Mouse (Mus musculus) limb, embryonic 15.5 days (tissue): ENCODE results near the gene Gm20662. TPM values are rescaled to one million over a fixed set of nuclear protein-coding genes. Genes with fewer than 3 reads are reported as not detected.

ENCODE experiments used
- ATAC-seq: fragments of 200-750 bp; cut with Nextera tagmentation; 2 replicates; pipeline ENCODE4 v1.8.0; 2017; ENCODE audit warnings: low read depth, moderate TSS enrichment; ENCODE audit not compliant: insufficient number of reproducible peaks, low FRiP score, low TSS enrichment
- H3K27ac ChIP-seq: fragments of 300-500 bp; sonication (generic); 2 replicates; pipeline ENCODE4 v1.5.1; 2015; ENCODE audit warnings: moderate library complexity, mild to moderate bottlenecking, inconsistent platforms
- H3K27me3 ChIP-seq: fragments of 300-500 bp; sonication (generic); 2 replicates; pipeline ENCODE4 v1.6.1; 2015; ENCODE audit warnings: inconsistent platforms
- H3K36me3 ChIP-seq: fragments of 300-500 bp; sonication (generic); 2 replicates; pipeline ENCODE4 v1.6.1; 2015; ENCODE audit warnings: inconsistent platforms
- H3K4me1 ChIP-seq: fragments of 300-500 bp; sonication (generic); 2 replicates; pipeline ENCODE4 v1.6.1; 2015; ENCODE audit warnings: inconsistent platforms
- H3K4me2 ChIP-seq: fragments of 300-500 bp; sonication (generic); 2 replicates; pipeline ENCODE4 v1.6.1; 2015; ENCODE audit warnings: mild to moderate bottlenecking, inconsistent platforms
- H3K4me3 ChIP-seq: fragments of 300-500 bp; sonication (generic); 2 replicates; pipeline ENCODE4 v1.5.1; 2015; ENCODE audit warnings: mild to moderate bottlenecking, inconsistent platforms
- H3K9ac ChIP-seq: fragments of 300-500 bp; sonication (generic); 2 replicates; pipeline ENCODE4 v1.6.1; 2015; ENCODE audit warnings: inconsistent platforms
- H3K9me3 ChIP-seq: fragments of 300-500 bp; sonication (generic); 2 replicates; pipeline ENCODE4 v1.6.1; 2016; ENCODE audit warnings: inconsistent platforms
- WGBS: fragments of 180-500 bp; shearing (Covaris S2); methylation state at CpG from one replicate; pipeline ENCODE4 v1.1.7; 2015; 5-methylcytosine and 5-hydroxymethylcytosine counted together
- polyA plus RNA-seq: library from polyadenylated mRNA; unstranded; fragments of >200 nt; fragmentation: Nextera tagmentation; extraction: Ambion mirVana; gene quantifications from 2 replicates; pipeline ENCODE4 v1.2.1, GENCODE M21; 2015

The Gm20662 gene
- polyA plus RNA-seq, 1 experiment from 2014 or later: 0.51 TPM

DNA sequence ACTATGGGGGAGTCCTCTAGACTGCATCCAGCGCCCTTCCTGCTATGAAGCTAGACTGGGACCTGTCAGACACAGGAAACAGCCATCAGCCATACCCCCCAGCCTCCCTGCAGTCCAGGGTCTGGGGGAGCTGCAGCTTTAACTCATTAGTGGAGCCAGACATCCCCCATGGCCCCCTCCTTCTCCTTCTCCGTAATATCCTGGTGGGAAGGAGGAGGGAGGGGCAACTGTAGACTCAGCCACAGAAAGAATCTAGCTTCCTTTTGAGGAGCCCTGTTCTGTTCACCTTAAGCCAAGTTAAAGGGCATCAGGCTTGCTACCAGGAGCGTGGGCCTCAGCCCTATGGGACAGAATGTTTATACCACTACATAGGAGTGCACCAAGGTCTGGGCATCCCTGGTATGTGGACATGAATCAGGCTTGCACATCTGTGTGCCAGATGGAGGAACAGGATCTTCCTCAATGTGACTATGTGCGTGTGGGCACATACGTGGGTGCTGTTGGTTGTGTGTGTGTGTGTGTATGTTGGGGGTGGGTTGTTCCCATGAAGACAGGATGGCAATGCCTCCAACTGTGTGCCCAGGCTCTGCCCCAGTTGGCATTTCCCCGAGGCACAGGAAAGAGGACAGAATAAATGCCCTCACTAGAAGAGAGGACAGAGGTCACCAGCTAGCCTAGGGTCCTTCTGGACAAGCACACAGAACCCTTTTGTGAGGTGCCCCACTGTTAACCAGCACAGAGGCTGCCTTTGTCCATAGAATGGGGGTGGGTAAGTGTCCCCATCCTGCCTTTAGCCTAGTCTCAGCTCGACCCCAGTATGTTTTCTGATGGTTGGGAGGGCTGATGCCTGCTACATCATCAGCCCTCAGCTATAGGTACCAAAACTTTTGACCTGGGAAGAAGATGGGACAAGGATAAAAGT, 14.2 kb upstream of the Gm20662 start:
- peak; percentile 38 for ATAC-seq
- WGBS: 12% methylated on average over 7 of the region's 7 CpGs
- Histone ChIP-seq H3K27me3 (no peaks in the 10 kb centered on the region), H3K4me3 (peak overlapping the region; percentile 70), H3K27ac (peak overlapping the region; percentile 99), H3K4me2 (peak overlapping the region; percentile 81), H3K4me1 (peaks cover 59% of the 10 kb centered on the region), H3K9ac (no peak overlapping the region; the same call in 1 of the 2 replicates), H3K36me3 (0 out of 2 replicates have a peak, but pooled peaks cover 2% of the 10 kb centered on the region), H3K9me3 (no peaks in the 10 kb centered on the region)

DNA sequence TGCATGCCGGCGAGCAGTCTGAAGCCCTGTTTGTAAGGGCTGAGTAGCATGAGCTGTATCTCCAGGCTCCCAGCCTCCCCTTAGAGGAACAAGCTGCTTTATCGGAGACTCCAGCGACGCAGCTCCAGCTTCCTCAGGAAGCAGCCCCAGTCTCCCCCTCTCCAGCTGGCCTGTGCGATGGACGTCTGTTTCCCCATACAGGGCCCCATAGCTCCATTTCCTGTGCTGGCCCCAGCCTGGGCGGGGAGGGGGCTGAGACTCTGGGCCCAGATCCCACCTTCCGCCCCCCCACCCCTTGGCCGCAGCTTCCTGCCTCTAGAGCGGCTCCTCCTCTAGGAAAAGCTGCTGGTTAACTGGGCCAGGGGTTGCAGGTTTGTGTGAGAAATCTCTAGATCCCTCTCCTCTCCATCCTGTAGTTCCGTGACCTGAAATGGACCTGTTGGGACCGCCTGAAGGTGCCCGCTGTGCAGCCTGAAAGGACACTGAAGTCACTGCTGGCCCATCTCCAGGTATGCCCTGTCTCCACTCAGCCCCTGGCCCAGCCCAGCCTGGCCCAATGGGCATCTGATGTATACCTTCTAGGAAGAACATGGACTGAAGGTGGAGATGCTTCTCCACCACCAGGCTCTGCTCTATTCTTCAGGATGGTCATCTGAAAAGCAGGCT, 13.3 kb upstream of the Gm20662 start, which contains the start of gene Gm20661:
Gene Gm20661, plus strand, starts transcription at position 378 of the 666 bp plus-strand sequence.
- Histone ChIP-seq H3K9ac (peak within 1 kb of the TSS; percentile 66), H3K4me1 (peaks cover 67% of the 10 kb centered on the region), H3K4me3 (peak within 1 kb of the TSS; percentile 70), H3K27ac (peak within 1 kb of the TSS; percentile 99), H3K9me3 (no peaks in the 10 kb centered on the region), H3K27me3 (no peaks in the 10 kb centered on the region), H3K4me2 (peak within 1 kb of the TSS; percentile 81), H3K36me3 (0 out of 2 replicates have a peak, but pooled peaks cover 2% of the 10 kb centered on the region)
- 8% methylated on average over 14 of the region's 14 CpGs for WGBS
- ATAC-seq: peak; percentile 81

DNA sequence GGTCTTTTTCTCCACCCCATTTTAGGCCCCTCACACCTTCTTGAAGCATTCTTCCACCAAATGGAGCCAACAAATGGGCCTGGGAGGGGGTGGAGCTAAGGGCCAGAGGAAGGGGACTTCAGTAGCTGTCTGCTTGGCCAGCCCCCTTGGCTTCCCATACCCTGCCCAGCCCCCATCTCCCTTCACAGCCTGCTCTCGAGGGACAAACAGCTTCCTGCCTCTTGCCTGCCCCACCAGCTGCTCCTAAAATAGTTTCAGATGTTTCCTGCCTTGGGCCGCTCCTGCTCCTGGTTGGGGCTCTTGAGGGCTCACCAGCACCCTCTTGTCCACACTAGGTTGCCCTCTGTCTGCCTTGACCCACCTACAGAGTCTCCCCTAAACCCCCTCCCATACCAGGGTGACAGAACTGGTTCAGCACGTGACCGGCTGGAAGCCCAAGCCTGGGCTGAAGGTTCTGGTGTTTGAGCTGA, 12.7 kb upstream of the Gm20662 start:
- 6% methylated on average over 4 of the region's 4 CpGs for WGBS
- Histone ChIP-seq H3K4me1 (peaks cover 69% of the 10 kb centered on the region), H3K4me2 (peak overlapping the region; percentile 81)

DNA sequence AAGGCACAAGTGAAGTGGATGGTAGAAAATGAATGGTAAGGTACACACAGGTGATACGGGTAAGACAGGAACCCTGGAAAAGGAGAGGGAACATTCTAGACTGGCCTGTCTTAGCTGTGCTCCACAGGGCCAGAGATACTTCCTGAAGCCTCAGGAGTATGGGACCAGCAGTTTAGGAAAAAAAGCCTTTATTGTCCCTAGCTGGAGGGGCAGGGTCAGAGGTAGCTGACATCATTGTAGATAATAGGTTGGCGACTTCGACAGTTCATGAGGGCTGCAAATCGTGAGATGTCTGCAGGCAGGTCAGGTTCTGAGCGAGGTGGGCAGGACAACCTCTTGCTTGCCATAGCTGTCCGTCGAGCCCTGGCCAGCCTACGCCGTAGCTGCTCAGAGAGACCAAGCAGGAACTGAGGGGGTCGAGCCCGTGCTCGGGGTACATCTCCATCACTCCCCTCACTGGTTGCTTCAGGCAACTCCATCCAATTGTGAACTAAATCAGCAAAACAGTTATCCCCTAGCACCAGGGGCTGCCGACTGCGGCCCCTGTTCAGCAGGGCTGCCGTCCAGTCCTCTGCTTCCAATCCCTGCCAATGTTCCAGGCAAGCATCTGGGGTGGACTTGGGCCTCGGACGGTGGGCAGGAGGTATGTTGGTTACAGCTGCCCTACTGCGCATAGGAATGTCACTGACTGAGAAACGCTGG, 11.9 kb upstream of the Gm20662 start:
- Histone ChIP-seq H3K4me3 (peak overlapping the region; percentile 70), H3K27me3 (no peaks in the 10 kb centered on the region), H3K36me3 (0 out of 2 replicates have a peak, but pooled peaks cover 2% of the 10 kb centered on the region), H3K27ac (peak overlapping the region; percentile 99), H3K4me2 (peak overlapping the region; percentile 81), H3K9ac (peak overlapping the region; percentile 66), H3K9me3 (no peaks in the 10 kb centered on the region), H3K4me1 (peaks cover 69% of the 10 kb centered on the region)
- no peak for ATAC-seq
- WGBS: 19% methylated on average over 19 of the region's 19 CpGs

More for the DNA sequence above, 12.7 kb upstream of the Gm20662 start:
- Histone ChIP-seq H3K9me3 (no peaks in the 10 kb centered on the region), H3K27ac (peak overlapping the region; percentile 99), H3K36me3 (0 out of 2 replicates have a peak, but pooled peaks cover 2% of the 10 kb centered on the region), H3K4me3 (peak overlapping the region; percentile 70), H3K27me3 (no peaks in the 10 kb centered on the region), H3K9ac (peak overlapping the region; percentile 66; the same call in 1 of the 2 replicates)
- peak; percentile 65 for ATAC-seq

DNA sequence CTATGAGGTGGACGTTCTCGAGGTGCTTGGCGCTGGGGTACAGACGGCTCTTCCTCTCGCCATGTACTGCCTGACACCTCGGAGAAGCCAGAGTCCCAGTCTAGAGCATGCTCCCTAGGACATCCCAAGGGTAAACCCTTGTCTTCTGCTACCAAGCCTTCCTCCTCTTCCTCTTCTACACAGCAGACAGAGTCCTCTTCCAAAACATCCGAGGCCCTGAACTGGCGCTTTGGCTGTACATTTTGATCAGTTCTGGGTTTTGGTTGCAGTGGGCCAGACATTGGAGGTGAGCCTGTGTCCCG, 11.4 kb upstream of the Gm20662 start:
- peak overlapping the region; percentile 66 for H3K9ac ChIP-seq
- no peaks in the 10 kb centered on the region for H3K27me3 ChIP-seq
- peak overlapping the region; percentile 70 for H3K4me3 ChIP-seq
- 17% methylated on average over 9 of the region's 9 CpGs for WGBS
- H3K9me3 ChIP-seq: no peaks in the 10 kb centered on the region
- H3K36me3 ChIP-seq: 0 out of 2 replicates have a peak, but pooled peaks cover 2% of the 10 kb centered on the region
- H3K4me1 ChIP-seq: peaks cover 68% of the 10 kb centered on the region
- ATAC-seq: no peak
- peak overlapping the region; percentile 99 for H3K27ac ChIP-seq
- peak overlapping the region; percentile 81 for H3K4me2 ChIP-seq

DNA sequence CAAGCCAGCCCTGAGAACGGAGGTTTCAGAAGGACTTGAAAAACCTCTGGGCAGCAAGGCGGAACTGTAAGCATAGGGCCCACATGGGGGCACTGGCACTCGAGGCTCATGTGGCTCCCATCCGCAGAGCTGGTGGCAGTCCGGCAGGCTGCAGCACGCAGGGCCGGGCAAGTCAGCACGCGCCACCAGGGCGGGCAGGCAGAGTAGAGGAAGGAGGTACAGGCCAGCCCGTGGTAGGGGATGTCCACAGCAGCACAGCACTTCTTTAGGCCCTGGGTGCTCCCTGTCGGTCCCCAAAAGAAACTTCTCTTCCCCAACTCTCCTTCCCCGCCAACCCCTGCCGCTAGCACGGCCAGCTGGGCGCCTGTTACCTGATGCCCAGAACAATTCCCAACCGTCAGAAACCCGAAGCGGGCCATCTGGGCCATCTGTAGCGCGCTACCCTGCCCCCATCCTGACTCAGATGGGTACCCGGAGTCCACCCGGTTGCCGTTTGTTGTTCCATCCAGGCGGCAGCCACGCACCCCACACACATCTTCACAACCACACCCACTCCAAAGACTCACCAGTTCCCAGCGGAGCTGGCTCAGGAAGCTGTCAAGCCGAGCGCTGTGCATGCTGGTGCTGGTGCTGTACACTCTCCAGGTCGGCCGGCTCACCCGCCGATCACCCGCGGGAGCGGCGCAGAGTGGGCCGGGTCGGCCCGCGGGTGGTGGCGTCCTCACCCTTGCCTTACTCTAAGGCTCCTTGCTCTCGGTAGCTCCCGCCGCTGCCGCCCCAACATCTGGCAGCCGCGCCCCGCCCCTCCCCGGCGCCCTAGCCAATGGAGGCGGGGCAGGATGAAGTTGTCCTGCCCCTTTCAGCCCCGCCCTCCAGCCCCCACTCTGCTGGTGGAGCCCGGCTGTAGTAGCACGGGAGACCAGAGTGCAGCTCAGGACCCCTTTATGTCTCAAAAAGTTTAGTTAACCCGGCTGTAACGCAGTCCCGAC, 10.7 kb upstream of the Gm20662 start, which contains the start of gene Inka1:
Gene Inka1, minus strand, starts transcription at position 749 of the 989 bp plus-strand sequence.
- ATAC-seq: peak; percentile 66
- H3K27ac ChIP-seq: peak within 1 kb of the TSS; percentile 99
- peak within 1 kb of the TSS; percentile 70 for H3K4me3 ChIP-seq
- H3K9ac ChIP-seq: peak within 1 kb of the TSS; percentile 66
- H3K27me3 ChIP-seq: no peaks in the 10 kb centered on the region
- peak within 1 kb of the TSS; percentile 81 for H3K4me2 ChIP-seq
- H3K9me3 ChIP-seq: no peaks in the 10 kb centered on the region
- peaks cover 61% of the 10 kb centered on the region for H3K4me1 ChIP-seq
- H3K36me3 ChIP-seq: 0 out of 2 replicates have a peak, but pooled peaks cover 2% of the 10 kb centered on the region
- WGBS: under 1% methylated on average over 57 of the region's 58 CpGs

DNA sequence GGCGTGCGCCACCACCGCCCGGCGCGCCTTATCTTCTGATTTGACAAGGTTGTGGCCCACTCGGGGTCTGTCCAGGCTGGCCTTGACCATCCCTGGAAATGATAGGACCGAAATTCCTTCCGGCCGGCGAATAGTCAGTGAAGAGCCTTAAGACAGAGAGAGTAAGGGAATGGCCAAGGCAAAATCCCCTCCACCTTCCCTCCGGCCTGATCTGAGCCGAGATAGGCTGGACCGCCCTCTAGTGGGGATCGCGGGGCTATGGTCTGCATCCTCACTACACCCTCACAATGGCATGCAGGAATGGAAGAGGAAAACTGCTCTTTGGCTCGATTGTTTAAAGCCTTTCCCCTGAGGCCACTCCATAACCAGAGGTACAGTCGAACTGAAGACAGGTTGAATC, 9.8 kb upstream of the Gm20662 start:
- peak overlapping the region; percentile 99 for H3K27ac ChIP-seq
- no peaks in the 10 kb centered on the region for H3K9me3 ChIP-seq
- peak overlapping the region; percentile 81 for H3K4me2 ChIP-seq
- WGBS: 3% methylated on average over 18 of the region's 18 CpGs
- peaks cover 52% of the 10 kb centered on the region for H3K4me1 ChIP-seq
- no peaks in the 10 kb centered on the region for H3K27me3 ChIP-seq
- peak; percentile 36; the same call in 1 of the 2 replicates for ATAC-seq
- peak overlapping the region; percentile 70 for H3K4me3 ChIP-seq
- 0 out of 2 replicates have a peak, but pooled peaks cover 2% of the 10 kb centered on the region for H3K36me3 ChIP-seq
- 0 out of 2 replicates have a peak overlapping the region, but pooled peaks have one; percentile 66 for H3K9ac ChIP-seq

DNA sequence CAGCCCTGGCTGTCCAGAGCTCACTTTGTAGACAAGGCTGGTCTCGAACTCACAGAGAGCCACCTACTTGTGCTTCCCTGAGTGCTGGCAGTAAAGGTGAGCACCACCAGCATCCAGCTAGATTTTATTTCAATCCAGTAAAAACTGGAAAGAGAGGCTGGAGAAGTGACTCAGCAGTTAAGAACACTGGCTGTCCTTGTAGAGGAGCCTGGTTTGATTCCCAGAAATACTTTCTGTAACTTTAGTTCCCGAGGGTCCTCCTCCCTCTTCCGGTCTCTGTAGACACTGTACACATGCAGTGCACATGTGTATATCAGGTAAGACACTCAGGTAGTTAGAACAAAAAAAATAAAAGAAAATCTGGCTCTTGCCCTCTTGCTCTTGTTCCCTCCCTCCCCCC, 8.2 kb upstream of the Gm20662 start:
- Histone ChIP-seq H3K27ac (no peak overlapping the region), H3K4me3 (no peak overlapping the region), H3K4me2 (no peak overlapping the region), H3K4me1 (peaks cover 38% of the 10 kb centered on the region), H3K36me3 (0 out of 2 replicates have a peak, but pooled peaks cover 2% of the 10 kb centered on the region), H3K9me3 (no peaks in the 10 kb centered on the region), H3K27me3 (no peaks in the 10 kb centered on the region), H3K9ac (no peak overlapping the region)
- no peak for ATAC-seq
- WGBS: 42% methylated on average over 3 of the region's 3 CpGs

DNA sequence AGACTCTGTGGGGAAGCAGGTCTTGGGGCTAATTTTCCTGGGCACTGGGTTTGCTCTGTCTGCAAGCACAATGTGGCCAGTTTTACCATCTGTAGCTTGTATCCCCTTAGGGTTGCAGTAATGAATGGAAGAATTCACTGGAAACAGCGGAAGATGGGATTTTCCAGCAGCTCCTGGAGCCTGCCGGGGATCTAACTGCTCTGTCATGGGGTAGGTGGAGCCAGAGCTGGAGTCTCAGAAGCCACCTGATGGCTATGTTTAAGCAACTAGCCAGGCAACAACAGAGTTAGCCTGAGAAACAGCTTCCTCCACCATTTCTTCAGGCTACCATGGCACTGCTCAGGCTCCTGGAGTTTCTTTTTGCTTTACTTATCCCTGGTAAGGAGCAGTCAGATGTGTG, 4.0 kb upstream of the Gm20662 start, which contains the start of gene Cdhr4:
Gene Cdhr4, plus strand, starts transcription at position 301 of the 400 bp plus-strand sequence.
- Histone ChIP-seq H3K4me2 (no peak within 1 kb of the TSS), H3K27me3 (no peaks in the 10 kb centered on the region), H3K36me3 (no peaks in the 10 kb centered on the region), H3K4me1 (peaks cover 13% of the 10 kb centered on the region), H3K9me3 (no peaks in the 10 kb centered on the region), H3K9ac (no peak within 1 kb of the TSS), H3K27ac (no peak within 1 kb of the TSS), H3K4me3 (no peak within 1 kb of the TSS)
- ATAC-seq: no peak
- WGBS: 35% methylated on average over 2 of the region's 2 CpGs

DNA sequence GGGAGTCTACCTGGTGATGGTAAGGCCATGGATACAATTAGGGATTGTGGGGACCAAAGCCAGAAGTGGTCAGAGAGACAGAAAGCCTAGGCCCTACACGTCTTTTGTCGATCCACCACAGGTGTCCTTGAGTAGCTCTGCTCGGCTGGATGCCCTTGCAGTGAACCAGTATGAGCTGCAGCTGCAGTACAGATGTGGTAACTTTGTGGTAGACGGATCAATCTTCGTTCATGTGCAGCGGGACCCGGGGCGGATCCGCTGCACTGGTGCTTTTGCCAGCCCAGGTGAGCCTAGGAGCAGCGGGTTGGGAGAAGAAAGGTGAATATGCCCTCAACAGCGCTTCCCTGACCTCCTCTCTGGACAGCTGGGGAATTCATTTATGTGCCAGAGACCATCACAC, 3.1 kb upstream of the Gm20662 start:
- no peak overlapping the region for H3K9ac ChIP-seq
- 84% methylated on average over 11 of the region's 11 CpGs for WGBS
- H3K9me3 ChIP-seq: no peaks in the 10 kb centered on the region
- no peaks in the 10 kb centered on the region for H3K36me3 ChIP-seq
- no peak overlapping the region for H3K4me3 ChIP-seq
- H3K27me3 ChIP-seq: no peaks in the 10 kb centered on the region
- 0 out of 2 replicates have a peak, but pooled peaks cover 6% of the 10 kb centered on the region for H3K4me1 ChIP-seq
- no peak overlapping the region for H3K4me2 ChIP-seq
- no peak overlapping the region for H3K27ac ChIP-seq
- no peak for ATAC-seq
